Mouse (Mus musculus): ENCODE measurements around the gene Mpp3. TPM values are rescaled to one million over a fixed set of nuclear protein-coding genes. Genes with fewer than 3 reads are reported as not detected.

Mpp3 gene
- polyA plus RNA-seq, 1 experiment from 2014 or later, result 3.5 TPM

GRCm38 (mm10) chr11:101966965-101967614, 61.2 kb downstream of the Mpp3 start, which contains the start of gene Sost:
Gene Sost (minus strand): TSS chr11:101967015.
- Histone ChIP-seq H3K4me3 (replicated peaks; ENCODE audit: low read depth, low read length) (no peak within 1 kb of the TSS), H3K36me3 (ENCODE audit: insufficient read depth, low read length) (no peaks in the 10 kb centered on the region), H3K9me3 (replicated peaks; ENCODE audit: low read length) (no peaks in the 10 kb centered on the region), H3K27ac (no peak within 1 kb of the TSS), H3K4me2 (ENCODE audit: low read length) (peak within 1 kb of the TSS; percentile 34), H3K27me3 (ENCODE audit: insufficient read depth, low read length) (peaks cover 14% of the 10 kb centered on the region), H3K4me1 (replicated peaks; ENCODE audit: insufficient read depth, low read length) (peaks cover 32% of the 10 kb centered on the region), H3K9ac (ENCODE audit: low read depth, low read length) (no peak within 1 kb of the TSS)
- no peak for ATAC-seq (replicated peaks; ENCODE audit: low FRiP score, low read depth)
- no peak for TF ChIP-seq CTCF (IDR thresholded peaks at IDR 0.05; ENCODE audit: low read depth)
- 29% methylated on average over 10 of the region's 10 CpGs for WGBS
- DNase-seq (ENCODE audit: low spot score), result peak; percentile 52

GRCm38 (mm10) chr11:101965553-101965952, 62.7 kb downstream of the Mpp3 start:
- H3K36me3 ChIP-seq (ENCODE audit: insufficient read depth, low read length), result no peaks in the 10 kb centered on the region
- 0% methylated on average over 1 of the region's 2 CpGs for WGBS
- peaks cover 19% of the 10 kb centered on the region for H3K27me3 ChIP-seq (ENCODE audit: insufficient read depth, low read length)
- ATAC-seq (replicated peaks; ENCODE audit: low FRiP score, low read depth) (no peak), DNase-seq (ENCODE audit: low spot score) (peak; percentile 72)
- no peak overlapping the region for H3K9ac ChIP-seq (ENCODE audit: low read depth, low read length)
- H3K4me1 ChIP-seq (replicated peaks; ENCODE audit: insufficient read depth, low read length), result peaks cover 32% of the 10 kb centered on the region
- no peak overlapping the region for H3K4me3 ChIP-seq (replicated peaks; ENCODE audit: low read depth, low read length)
- H3K4me2 ChIP-seq (ENCODE audit: low read length), result peak overlapping the region; percentile 34
- H3K9me3 ChIP-seq (replicated peaks; ENCODE audit: low read length), result no peaks in the 10 kb centered on the region
- no peak for TF ChIP-seq CTCF (IDR thresholded peaks at IDR 0.05; ENCODE audit: low read depth)
- H3K27ac ChIP-seq, result no peak overlapping the region

DNA sequence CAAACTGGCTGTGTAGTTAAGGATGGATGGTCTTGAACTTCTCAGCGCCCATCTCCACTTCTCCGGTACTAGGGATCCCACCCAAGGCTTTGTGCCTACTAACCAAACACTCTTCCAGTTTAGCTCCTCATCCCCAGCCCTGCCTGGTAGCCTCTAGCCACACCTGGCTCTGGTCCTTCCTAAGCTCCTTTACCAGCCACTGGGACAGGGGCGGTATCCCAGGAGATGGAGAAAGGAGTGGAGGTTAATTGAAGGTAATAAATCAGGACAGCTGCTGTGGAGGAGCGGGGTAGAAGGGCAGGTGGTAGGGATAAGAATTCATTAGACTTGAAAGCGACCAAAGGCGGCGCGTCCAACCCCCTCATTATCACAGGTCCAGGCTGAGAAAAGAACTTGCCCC, 63.6 kb downstream of the Mpp3 start:
- H3K9ac ChIP-seq (ENCODE audit: low read depth, low read length), result no peak overlapping the region
- no peaks in the 10 kb centered on the region for H3K9me3 ChIP-seq (replicated peaks; ENCODE audit: low read length)
- no peak for TF ChIP-seq CTCF (IDR thresholded peaks at IDR 0.05; ENCODE audit: low read depth)
- H3K4me1 ChIP-seq (replicated peaks; ENCODE audit: insufficient read depth, low read length), result peaks cover 32% of the 10 kb centered on the region
- ATAC-seq (replicated peaks; ENCODE audit: low FRiP score, low read depth) (no peak), DNase-seq (ENCODE audit: low spot score) (peak; percentile 84)
- peak overlapping the region; percentile 85; the same call in 1 of the 2 replicates for H3K4me2 ChIP-seq (ENCODE audit: low read length)
- no peak overlapping the region for H3K27ac ChIP-seq
- 21% methylated on average over 8 of the region's 8 CpGs for WGBS
- 0 out of 2 replicates have a peak overlapping the region, but pooled peaks have one; percentile 47 for H3K4me3 ChIP-seq (replicated peaks; ENCODE audit: low read depth, low read length)
- H3K36me3 ChIP-seq (ENCODE audit: insufficient read depth, low read length), result no peaks in the 10 kb centered on the region
- H3K27me3 ChIP-seq (ENCODE audit: insufficient read depth, low read length), result peaks cover 19% of the 10 kb centered on the region

DNA sequence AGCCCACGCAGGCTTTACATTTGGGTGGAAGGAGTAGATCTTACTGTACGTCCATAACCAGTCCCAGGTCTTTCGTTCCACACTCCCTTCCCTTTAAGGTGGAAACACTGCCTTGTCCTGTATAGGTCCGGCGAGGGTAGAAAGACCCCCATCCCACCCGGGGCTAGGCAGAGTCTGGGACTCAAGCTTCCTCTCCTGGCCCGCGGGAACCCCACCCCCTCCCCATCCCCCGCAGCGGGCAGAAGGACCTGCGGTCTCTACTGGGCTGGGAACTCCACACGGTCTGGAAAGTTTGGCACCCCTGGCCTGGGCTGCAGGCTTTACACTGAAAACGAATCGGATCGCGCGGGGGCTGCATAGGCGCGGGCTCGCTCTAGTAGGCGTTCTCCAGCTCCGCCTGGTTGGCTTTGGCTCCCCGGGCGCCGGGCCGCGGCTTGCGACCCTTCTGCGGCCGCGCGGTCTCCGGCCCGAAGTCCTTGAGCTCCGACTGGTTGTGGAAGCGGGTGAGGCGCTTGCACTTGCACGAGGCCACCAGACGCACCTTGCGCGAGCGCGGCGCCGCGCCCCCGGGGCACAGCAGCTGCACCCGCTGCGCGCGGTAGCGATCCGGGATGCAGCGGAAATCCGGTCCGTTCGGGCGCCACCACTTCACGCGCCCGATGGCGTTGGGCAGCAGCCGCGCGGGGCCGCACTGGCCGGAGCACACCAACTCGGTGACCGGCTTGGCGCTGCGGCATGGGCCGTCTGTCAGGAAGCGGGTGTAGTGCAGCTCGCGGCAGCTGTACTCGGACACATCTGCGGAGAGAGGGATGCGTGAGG, 64.6 kb downstream of the Mpp3 start:
- H3K4me1 ChIP-seq (replicated peaks; ENCODE audit: insufficient read depth, low read length), result peaks cover 32% of the 10 kb centered on the region
- under 1% methylated on average over 78 of the region's 78 CpGs for WGBS
- H3K27me3 ChIP-seq (ENCODE audit: insufficient read depth, low read length), result peaks cover 19% of the 10 kb centered on the region
- peak overlapping the region; percentile 54 for H3K9ac ChIP-seq (ENCODE audit: low read depth, low read length)
- no peak overlapping the region for H3K27ac ChIP-seq
- no peaks in the 10 kb centered on the region for H3K36me3 ChIP-seq (ENCODE audit: insufficient read depth, low read length)
- DNase-seq (ENCODE audit: low spot score) (peak; percentile 62), ATAC-seq (replicated peaks; ENCODE audit: low FRiP score, low read depth) (0 out of 2 replicates have a peak, but pooled peaks have one; percentile 8)
- H3K4me3 ChIP-seq (replicated peaks; ENCODE audit: low read depth, low read length), result peak overlapping the region; percentile 47
- no peaks in the 10 kb centered on the region for H3K9me3 ChIP-seq (replicated peaks; ENCODE audit: low read length)
- H3K4me2 ChIP-seq (ENCODE audit: low read length), result peak overlapping the region; percentile 85
- TF ChIP-seq CTCF (IDR thresholded peaks at IDR 0.05; ENCODE audit: low read depth), result no peak

GRCm38 (mm10) chr11:101963043-101963442, 65.2 kb downstream of the Mpp3 start:
- Histone ChIP-seq H3K4me3 (replicated peaks; ENCODE audit: low read depth, low read length) (peak overlapping the region; percentile 47), H3K36me3 (ENCODE audit: insufficient read depth, low read length) (no peaks in the 10 kb centered on the region), H3K9ac (ENCODE audit: low read depth, low read length) (peak overlapping the region; percentile 54; the same call in 1 of the 2 replicates), H3K27me3 (ENCODE audit: insufficient read depth, low read length) (peaks cover 19% of the 10 kb centered on the region), H3K4me1 (replicated peaks; ENCODE audit: insufficient read depth, low read length) (peaks cover 32% of the 10 kb centered on the region), H3K27ac (no peak overlapping the region), H3K9me3 (replicated peaks; ENCODE audit: low read length) (no peaks in the 10 kb centered on the region), H3K4me2 (ENCODE audit: low read length) (peak overlapping the region; percentile 85)
- no peak for TF ChIP-seq CTCF (IDR thresholded peaks at IDR 0.05; ENCODE audit: low read depth)
- DNase-seq (ENCODE audit: low spot score), result no peak
- ATAC-seq (replicated peaks; ENCODE audit: low FRiP score, low read depth), result no peak
- 8% methylated on average over 11 of the region's 11 CpGs for WGBS

DNA sequence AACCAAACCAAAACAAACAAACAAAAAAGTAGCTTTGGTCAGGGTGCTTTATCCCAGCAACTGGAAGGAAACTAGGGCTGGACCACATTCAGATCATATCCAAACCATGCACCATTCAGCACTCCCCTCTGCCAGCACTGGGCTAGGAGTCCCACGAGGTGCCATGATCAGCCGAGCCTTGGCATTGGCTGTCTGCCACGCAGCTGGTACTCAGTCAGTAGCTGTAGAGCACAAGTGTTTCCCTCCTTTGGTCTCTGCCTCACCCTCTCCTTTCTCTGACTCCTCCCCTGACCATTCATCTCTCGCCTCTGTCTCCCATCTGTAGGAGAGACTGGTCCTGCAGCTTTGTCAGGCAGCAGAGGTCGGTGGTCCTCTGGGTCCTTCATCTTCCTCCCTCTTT, 70.8 kb downstream of the Mpp3 start:
- H3K4me2 ChIP-seq (ENCODE audit: low read length), result no peak overlapping the region
- no peak overlapping the region for H3K4me3 ChIP-seq (replicated peaks; ENCODE audit: low read depth, low read length)
- DNase-seq (ENCODE audit: low spot score) (no peak), ATAC-seq (replicated peaks; ENCODE audit: low FRiP score, low read depth) (no peak)
- no peaks in the 10 kb centered on the region for H3K36me3 ChIP-seq (ENCODE audit: insufficient read depth, low read length)
- no peak overlapping the region for H3K27ac ChIP-seq
- no peak overlapping the region for H3K9ac ChIP-seq (ENCODE audit: low read depth, low read length)
- no peaks in the 10 kb centered on the region for H3K4me1 ChIP-seq (replicated peaks; ENCODE audit: insufficient read depth, low read length)
- 0 out of 2 replicates have a peak, but pooled peaks cover 6% of the 10 kb centered on the region for H3K27me3 ChIP-seq (ENCODE audit: insufficient read depth, low read length)
- H3K9me3 ChIP-seq (replicated peaks; ENCODE audit: low read length), result no peaks in the 10 kb centered on the region
- TF ChIP-seq CTCF (IDR thresholded peaks at IDR 0.05; ENCODE audit: low read depth), result no peak
- WGBS, result 73% methylated on average over 5 of the region's 5 CpGs
